Mouse (Mus musculus): Measurements from ENCODE around the gene Gm21915.

The Gm21915 gene

DNA sequence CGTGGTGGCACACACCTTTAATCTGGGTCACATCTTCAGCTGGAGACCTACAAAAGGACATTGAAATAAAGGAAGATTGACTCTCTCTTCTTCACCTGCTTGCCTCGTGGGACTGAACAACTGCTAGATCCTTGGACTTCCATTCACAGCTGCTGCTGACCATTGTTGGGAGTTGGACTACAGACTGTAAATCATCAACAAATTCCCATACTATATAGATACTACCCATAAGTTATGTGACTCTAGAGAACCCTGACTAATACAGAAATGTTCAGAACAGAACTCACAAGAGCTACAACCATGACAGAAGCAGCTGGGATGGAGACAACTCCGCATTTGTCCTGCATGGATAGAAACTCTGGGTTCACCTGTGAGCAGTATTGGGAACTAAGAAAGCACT lies at the start of gene Gm21915:
Gene Gm21915 (plus strand): TSS at position 301 of the 400 bp plus-strand sequence.
- no peak for DNase-seq (ENCODE audit: low spot score in 2 of 2)

- DNase-seq (ENCODE audit: low spot score in 2 of 2) = no peak
Observed at GRCm38 (mm10) chr9:40622265-40622664, 48.1 kb upstream of the Gm21915 start.

- DNase-seq (ENCODE audit: low spot score in 2 of 2) = no peak
Observed at GRCm38 (mm10) chr9:40622793-40623192, 47.6 kb upstream of the Gm21915 start.

DNA sequence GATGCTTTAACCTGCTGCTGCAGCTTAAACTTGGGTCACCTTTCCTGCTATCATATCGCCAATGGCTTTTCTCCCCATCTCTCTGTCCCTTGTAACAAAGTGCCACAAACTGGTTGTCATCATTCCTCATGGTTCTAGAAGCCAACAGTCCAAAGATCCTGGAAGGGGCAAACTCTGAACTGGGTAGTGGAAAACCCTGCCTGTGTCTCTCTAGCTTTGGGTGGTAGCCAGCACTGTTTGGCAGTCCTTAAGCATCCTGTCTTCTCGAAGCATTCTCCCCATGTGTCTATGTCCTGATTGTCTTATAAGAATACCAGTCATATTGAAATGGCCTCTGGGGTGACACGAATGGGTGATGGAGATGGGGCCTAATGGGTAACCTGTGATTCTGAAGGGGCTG lies 45.1 kb upstream of the Gm21915 start:
- no peak for DNase-seq (ENCODE audit: low spot score in 2 of 2)

DNA sequence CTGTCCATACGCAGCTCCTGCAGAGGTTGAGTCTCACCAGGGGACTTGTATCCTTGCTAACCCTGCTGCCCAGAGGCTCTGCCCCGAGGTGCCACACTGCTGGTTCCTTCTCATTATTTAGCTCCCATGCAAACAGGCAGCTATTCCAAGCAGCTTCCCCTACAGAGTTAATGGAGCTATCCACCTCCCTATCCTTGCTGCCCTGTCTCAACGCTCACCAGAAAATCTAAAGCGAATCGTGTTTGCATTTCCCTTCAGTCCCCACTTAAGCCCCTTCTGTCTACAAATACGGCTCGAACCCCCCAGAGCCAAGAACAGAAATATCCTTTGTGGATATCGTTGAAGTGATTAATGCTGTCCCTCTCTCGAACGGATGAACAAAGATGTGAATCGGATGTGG lies 43.8 kb upstream of the Gm21915 start:
- no peak for DNase-seq (ENCODE audit: low spot score in 2 of 2)

GRCm38 (mm10) chr9:40627146-40627713 lies 43.2 kb upstream of the Gm21915 start:
- no peak for DNase-seq (ENCODE audit: low spot score in 2 of 2)

GRCm38 (mm10) chr9:40628130-40629069 lies 42.0 kb upstream of the Gm21915 start:
- peak; percentile 23 to 26 for DNase-seq (ENCODE audit: low spot score in 2 of 2)

DNA sequence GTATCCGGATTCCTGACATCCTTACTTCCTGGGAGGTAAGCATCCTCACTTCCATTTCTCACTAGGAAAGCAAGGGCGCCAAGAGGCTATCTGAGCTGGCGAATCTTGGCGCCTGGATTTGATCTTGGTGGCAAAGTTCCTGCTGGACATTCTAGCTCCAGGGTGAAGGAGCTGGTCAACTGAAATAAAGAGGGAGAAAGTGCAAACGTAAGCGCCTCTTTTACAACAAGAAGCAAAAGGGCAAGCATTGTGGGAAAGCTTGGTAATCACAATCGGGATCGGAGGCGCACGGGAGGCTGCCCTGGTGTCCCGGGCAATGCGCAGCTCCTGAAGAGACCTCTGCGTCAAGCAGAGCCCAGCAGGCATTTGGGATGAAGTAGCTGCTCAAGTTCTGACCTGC lies 41.0 kb upstream of the Gm21915 start:
- DNase-seq (ENCODE audit: low spot score in 2 of 2) = no peak

GRCm38 (mm10) chr9:40631101-40631500 lies 39.3 kb upstream of the Gm21915 start:
- DNase-seq (ENCODE audit: low spot score in 2 of 2) = peak in 1 of 2 experiments; percentile 54

DNA sequence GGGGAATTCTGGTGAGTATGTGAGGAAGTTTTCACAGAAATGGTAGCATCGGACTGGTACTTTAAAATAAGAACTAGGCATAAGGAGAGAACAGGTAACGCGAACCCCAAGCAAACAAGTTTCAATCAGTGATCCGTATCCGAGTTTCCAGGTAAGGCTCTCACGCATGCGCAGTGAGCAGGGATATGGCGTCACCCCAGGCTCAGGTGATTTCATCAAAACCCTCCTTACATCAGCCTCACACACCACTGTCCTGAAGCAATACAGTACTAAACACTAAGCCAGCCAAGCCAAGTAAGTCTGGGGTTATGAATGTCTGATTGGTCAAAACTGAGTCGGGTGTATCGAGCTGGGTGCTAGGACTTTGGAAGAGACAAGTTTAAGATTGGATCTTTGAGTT lies 38.9 kb upstream of the Gm21915 start:
- DNase-seq (ENCODE audit: low spot score in 2 of 2) = no peak

DNA sequence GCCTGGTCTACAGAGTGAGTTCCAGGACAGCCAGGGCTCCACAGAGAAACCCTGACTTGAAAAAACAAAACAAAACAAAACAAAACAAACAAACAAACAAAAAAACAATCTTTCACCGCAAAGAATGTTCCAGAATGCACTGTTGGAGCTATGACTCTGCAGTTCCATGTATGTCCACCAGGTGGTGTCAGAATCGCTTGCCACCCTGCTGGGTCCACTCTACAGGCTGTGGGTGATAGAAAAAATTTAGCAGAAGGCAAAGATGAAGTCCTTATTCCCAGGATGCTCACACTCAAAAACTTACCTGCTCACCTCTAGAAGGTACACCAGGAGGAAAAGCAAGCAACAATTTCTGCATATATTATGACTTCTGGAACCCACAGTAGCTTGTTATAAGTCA lies 34.4 kb upstream of the Gm21915 start:
- DNase-seq (ENCODE audit: low spot score in 2 of 2) = peak in 1 of 2 experiments; percentile 64

DNA sequence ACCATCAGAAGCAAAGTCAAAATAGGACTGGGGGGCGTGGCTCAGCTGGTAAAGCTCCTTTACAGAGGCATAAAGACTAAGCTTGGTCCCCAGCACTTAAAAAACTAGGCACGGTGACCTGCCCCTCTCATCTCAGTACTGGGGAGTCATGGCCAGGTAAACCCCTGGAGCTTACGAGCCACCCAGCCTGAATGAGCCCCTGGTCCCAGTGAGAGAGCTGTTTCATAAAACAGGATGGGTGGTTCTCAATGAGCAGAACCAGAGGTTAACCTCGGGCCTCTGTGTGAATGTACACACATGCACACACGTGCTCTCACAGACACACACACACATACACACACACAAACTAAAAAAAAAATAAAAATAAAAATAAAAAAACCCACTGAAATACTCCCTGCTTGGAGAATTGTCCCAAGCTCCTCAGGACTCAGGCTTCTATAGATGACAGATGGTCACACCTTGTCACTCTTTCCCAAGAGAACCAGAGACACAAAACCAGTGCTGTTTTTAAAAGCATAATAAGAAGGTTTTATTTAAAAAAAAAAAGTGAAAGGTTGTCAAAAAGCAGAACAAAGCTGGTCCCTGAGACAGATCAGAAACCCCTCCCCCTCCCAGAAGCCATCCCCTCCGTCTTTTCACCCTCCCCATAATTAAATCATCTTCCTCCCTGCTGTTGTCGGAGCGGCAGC lies 32.6 kb upstream of the Gm21915 start:
- DNase-seq (ENCODE audit: low spot score in 2 of 2) = no peak

DNA sequence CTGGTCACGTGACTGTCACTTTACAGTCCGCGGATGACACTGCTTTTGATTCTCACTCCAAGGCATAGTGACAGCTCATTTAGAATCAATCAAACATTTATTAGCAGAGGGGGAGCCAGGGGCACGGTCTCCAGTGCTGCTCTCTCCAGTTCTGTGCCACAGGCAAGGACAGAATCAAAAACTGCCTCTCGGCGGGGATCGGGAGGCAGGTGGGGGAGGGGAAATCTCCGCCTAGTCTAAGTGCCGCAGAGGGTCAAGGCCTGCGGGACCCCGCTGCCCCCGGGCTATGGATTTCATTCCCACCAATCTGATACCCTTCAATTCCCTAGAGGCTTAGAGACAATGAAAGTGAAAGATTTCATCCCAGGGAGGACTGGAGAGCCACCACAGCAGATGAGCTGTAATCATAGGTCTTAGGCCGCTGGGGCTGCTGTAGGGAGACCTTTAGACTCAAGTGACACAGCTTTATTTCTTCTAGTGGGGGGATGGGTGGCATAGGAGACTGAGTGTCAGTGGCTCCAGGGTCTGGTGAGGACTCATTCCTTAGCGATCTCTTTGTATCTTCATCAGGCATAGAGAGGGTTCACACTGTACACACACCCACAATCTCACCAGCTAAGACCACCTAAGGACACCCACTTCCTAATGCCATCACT lies 31.9 kb upstream of the Gm21915 start:
- no peak for DNase-seq (ENCODE audit: low spot score in 2 of 2)

- DNase-seq (ENCODE audit: low spot score in 2 of 2) = peak; percentile 47 to 63
Observed at GRCm38 (mm10) chr9:40639536-40640187, 30.8 kb upstream of the Gm21915 start.

- no peak for DNase-seq (ENCODE audit: low spot score in 2 of 2)
Observed at GRCm38 (mm10) chr9:40641318-40641717, 29.1 kb upstream of the Gm21915 start.

- no peak for DNase-seq (ENCODE audit: low spot score in 2 of 2)
Observed at GRCm38 (mm10) chr9:40642470-40643220, 27.8 kb upstream of the Gm21915 start.

DNA sequence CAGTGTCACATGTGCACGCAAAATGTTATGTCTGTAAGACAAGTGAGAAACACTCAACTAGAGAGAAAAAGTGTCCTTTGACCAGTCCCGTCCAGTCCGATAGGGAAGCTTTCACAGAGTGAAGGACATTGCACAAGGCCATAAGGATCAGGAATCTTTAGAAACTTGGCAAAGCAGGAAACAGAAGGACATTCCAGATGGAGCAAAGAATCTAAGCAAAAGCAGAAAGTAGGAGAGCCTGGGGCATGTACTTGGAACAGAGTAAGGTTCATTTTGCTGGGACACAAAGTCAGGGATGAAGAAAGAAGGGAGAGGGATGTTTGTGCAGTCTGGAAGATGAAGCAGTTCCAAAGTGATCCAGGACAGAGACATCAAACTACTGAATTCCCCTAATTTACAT lies 21.0 kb upstream of the Gm21915 start:
- DNase-seq (ENCODE audit: low spot score in 2 of 2) = no peak

DNA sequence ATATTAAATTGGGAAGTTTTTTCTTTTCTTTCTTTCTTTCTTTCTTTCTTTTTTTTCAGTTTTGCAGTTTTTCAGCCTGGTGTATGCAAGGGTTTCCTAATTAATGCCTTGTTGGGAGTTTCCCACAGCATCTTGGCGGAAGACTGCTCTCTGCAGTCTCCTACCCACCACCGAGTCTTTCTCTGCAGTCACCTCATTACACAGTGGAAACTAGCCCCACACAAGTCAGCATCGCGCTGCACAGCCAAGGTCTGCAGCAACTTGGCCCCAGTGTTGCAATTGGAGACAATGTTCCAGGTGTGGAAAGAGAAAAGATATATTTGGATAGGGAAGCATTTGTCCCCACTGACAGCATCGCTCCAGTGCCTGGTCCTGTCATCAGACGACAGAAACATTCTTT lies 20.4 kb upstream of the Gm21915 start:
- no peak for DNase-seq (ENCODE audit: low spot score in 2 of 2)

GRCm38 (mm10) chr9:40651239-40651859 lies 19.1 kb upstream of the Gm21915 start:
- peak; percentile 54 to 58 for DNase-seq (ENCODE audit: low spot score in 2 of 2)

DNA sequence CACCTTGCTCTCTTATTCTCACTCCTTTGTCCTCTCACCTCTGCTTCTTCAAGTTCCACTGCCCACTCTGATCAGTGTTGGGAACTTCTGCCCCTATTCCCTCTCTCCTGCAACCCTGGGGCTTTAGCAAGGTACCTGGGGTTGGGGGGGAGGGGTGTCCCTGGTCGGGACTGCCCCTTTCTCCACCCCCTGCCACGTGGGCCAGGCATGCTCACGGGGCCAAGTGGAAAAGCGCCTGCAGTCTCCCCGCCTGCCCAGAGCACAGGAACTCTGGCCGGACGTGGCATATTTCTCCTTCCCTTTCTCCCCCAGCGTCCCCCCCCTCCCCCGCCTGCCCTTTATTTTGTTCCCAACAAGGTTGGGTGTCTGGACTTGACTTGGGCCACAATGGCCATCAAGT lies 17.7 kb upstream of the Gm21915 start:
- DNase-seq (ENCODE audit: low spot score in 2 of 2) = no peak

All from heart, adult 9 months (tissue).